8 mouse cellular contexts compared by ENCODE assay signal in the genomic region with DNA sequence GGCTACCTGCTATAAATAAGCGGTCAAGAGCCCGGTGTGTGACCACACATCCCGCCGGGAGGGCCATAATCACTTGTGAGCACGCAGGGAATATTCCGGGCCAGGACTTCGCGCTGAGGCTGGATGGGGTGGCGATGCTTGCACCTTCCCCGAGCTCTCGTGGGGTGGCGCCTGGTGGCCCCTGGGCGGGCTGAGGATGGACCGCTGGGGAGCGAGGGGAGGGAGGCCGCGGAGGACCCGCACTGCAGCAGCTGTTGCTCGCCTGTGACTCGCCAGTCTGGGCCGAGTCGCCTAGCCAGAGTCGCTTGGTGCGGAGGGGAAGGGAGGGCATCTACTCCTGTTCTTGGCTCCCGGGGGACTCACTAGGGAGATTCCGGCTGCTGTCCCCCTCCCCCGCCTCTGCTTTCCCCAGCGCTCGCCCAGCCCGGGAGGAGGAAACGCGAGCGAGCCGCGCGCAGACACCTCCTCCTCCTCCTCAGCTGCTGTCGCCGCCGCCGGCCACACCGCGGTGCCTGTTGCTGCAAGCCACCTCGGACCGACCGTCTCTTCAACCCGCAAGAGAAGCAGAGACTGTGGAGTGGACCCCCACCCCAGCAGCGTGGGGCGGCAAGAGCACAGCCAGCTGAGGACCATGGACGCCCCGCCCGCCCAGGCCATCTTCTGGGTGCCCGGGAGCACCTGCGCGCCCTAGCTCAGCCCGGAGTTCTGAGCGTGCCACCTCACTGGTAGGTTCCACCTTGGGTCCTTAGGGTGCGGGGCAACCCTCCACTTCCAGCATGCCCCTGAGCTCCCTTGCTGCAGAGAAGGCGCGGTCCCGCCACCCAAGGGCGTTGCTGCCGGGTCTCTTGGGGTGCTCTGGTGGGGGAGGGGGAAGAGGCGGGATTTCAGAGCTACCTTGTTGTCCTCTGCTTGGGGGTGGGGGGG. TPM values are rescaled to one million over a fixed set of nuclear protein-coding genes. Genes with fewer than 3 reads are reported as not detected.
A peak's percentile ranks its signal among the peaks of the same experiment; 100 is the strongest.
DNase-seq lines count a peak whose midpoint lies in the region; ATAC-seq and TF ChIP-seq lines count a peak whose summit lies in the region.

No protein-coding gene starts in this region.

- ATAC-seq in Patski, result peak; percentile 72
- peak; percentile 64 for ATAC-seq in intestine, embryonic 14.5 days (replicated peaks; ENCODE audit: low FRiP score, low TSS enrichment, low read depth)
- ATAC-seq in megakaryocyte-erythroid progenitor cell, adult 5-6 weeks (replicated peaks; ENCODE audit: low FRiP score, low TSS enrichment, poor library complexity, severe bottlenecking), result peak; percentile 40

- POLR2A ChIA-PET in Patski (lab: Charles Lee), result interaction anchor here (0.9 kb wide), 1 partner anchor 36 kb away, joined by 3 read pairs; no protein-coding TSS in a partner anchor

- CTCF ChIA-PET in Patski (lab: Charles Lee), result interaction anchor here (0.8 to 1.8 kb wide), 3 partner anchors 10 to 115 kb away, joined by 3 to 8 read pairs (median 4); no protein-coding TSS in a partner anchor

- intact Hi-C loops in left cerebral cortex, postnatal 25 days (cut with DNase I), result no loop called here

- peak overlapping the region; percentile 58 for H3K9ac ChIP-seq in intestine, embryonic 14.5 days (ENCODE audit: low read length)

- under 1% methylated on average over 48 of the region's 63 CpGs for whole genome bisulfite sequencing in intestine, embryonic 14.5 days

- no peaks in the 10 kb centered on the region for H3K27me3 ChIP-seq in Patski
- 0 out of 2 replicates have a peak, but pooled peaks cover 3% of the 10 kb centered on the region for H3K27me3 ChIP-seq in intestine, embryonic 14.5 days (replicated peaks; ENCODE audit: control insufficient read depth, insufficient read depth, low read length)

- in situ Hi-C loops in Patski (cut with MboI; ENCODE audit: low pct_unique_long_range_greater_than_20kb), result no loop called here

- H3K27ac ChIP-seq in intestine, embryonic 14.5 days (ENCODE audit: low read depth), result peak overlapping the region; percentile 54; the same call in 1 of the 2 replicates

- H3K4me1 ChIP-seq in intestine, embryonic 14.5 days (replicated peaks; ENCODE audit: control insufficient read depth, insufficient read depth, low read length), result peaks cover 22% of the 10 kb centered on the region

- no peaks in the 10 kb centered on the region for H3K9me3 ChIP-seq in intestine, embryonic 14.5 days (ENCODE audit: control insufficient read depth, low read length)

- H3K36me3 ChIP-seq in intestine, embryonic 14.5 days (ENCODE audit: control insufficient read depth, insufficient read depth, low read length), result no peaks in the 10 kb centered on the region

- no peak for DNase-seq in Patski (ENCODE audit: low read depth, low spot score)
- DNase-seq in cerebellum, postnatal 36 days, result peak; percentile 58 to 72
- peak; percentile 86 for DNase-seq in gastrocnemius, postnatal 25 days
- peak; percentile 90 for DNase-seq in intestine, embryonic 14.5 days (ENCODE audit: low spot score)
- DNase-seq in left cerebral cortex, postnatal 25 days (ENCODE audit: low spot score in 2 of 2), result peak; percentile 71 to 82
- DNase-seq in right cerebral cortex, postnatal 14 days, result peak; percentile 76
- DNase-seq in urinary bladder, postnatal 14 days (ENCODE audit: low spot score), result peak; percentile 65

- TF ChIP-seq CTCF in Patski (IDR thresholded peaks at IDR 0.05), result peak; percentile 76

- peak overlapping the region; percentile 86 for H3K4me3 ChIP-seq in intestine, embryonic 14.5 days (ENCODE audit: low read depth, low read length)

- peak overlapping the region; percentile 99 for H3K4me2 ChIP-seq in intestine, embryonic 14.5 days (ENCODE audit: low read length)

RNA-seq across cellular contexts. Expression of gene Tbc1d1, which starts 3.9 kb away (rescaled TPM):
- polyA plus RNA-seq in Patski (2021), result 45.9 TPM
- 10 to 100 TPM; 39.3 to 77.3 TPM for total RNA-seq in gastrocnemius, postnatal 25 days (2021)
- 41.3 and 44.9 TPM in 2 replicates for polyA plus RNA-seq in intestine, embryonic 14.5 days (2014; fragmentation: Nextera tagmentation; extraction: Ambion mirVana)
- 10 to 100 TPM; 16.2 to 20.2 TPM for total RNA-seq in left cerebral cortex, postnatal 25 days (2021)
- 6.7 and 11.3 TPM in 2 replicates for total RNA-seq in megakaryocyte-erythroid progenitor cell, adult 5-6 weeks (2014; fragmentation: Nextera tagmentation)
- total RNA-seq in megakaryocyte-erythroid progenitor cell, adult 5-6 weeks (2017), result 15.8 and 15.9 TPM in 2 replicates
